Mouse (Mus musculus): ENCODE measurements around the gene Klra1. TPM values are rescaled to one million over a fixed set of nuclear protein-coding genes. Genes with fewer than 3 reads are reported as not detected.
"Not testable (repeated sequence)": the region's sequence is repeated elsewhere in the genome, so short reads cannot be mapped to it uniquely, and the experiment has no call there.

Klra1 gene
- not detected in 2 replicates for polyA plus RNA-seq (2015; fragmentation: Nextera tagmentation; extraction: Ambion mirVana)

- Histone ChIP-seq H3K9ac (ENCODE audit: low read depth, low read length) (no peak within 1 kb of the TSS), H3K27me3 (replicated peaks; ENCODE audit: control insufficient read depth, insufficient read depth, low read length) (no peaks in the 10 kb centered on the region), H3K36me3 (ENCODE audit: control insufficient read depth, insufficient read depth, low read length) (no peaks in the 10 kb centered on the region), H3K4me2 (ENCODE audit: low read depth, low read length) (no peak within 1 kb of the TSS), H3K4me3 (ENCODE audit: low read length) (no peak within 1 kb of the TSS), H3K4me1 (ENCODE audit: control insufficient read depth, insufficient read depth, low read length) (no peaks in the 10 kb centered on the region), H3K27ac (ENCODE audit: low read length) (no peak within 1 kb of the TSS), H3K9me3 (ENCODE audit: control insufficient read depth, low read length) (no peaks in the 10 kb centered on the region)
- no peak for ATAC-seq
- WGBS = 80% methylated on average over 2 of the region's 2 CpGs
Measured at GRCm38 (mm10) chr6:130386750-130387149, at the start of gene Klra1. Klra1 (minus strand) TSS chr6:130386874.

- no peak overlapping the region for H3K4me2 ChIP-seq (ENCODE audit: low read depth, low read length)
- WGBS = 82% methylated on average over 4 of the region's 4 CpGs
Measured at GRCm38 (mm10) chr6:130429511-130429910, 42.8 kb upstream of the Klra1 start.

DNA sequence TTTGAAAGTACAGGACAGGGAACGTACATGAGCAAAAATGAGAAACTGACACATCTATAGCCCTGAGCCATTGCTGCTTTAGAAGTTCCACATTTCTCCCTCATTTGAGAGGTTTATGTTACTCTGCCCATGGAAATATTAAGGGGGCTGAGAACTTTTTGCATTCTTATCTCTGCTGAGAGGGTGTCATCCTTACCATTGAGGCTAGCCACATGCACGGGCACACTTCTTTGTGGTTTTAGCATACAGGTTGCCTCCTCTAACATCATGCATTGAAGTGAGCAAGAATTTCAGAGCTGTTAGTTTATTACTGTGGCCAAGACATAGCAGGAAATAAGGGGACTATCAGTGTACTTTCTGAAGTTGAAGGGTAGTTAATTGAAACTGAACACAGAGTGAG is 32.5 kb upstream of the Klra1 start:
- no peak for ATAC-seq
- 83% methylated on average over 2 of the region's 2 CpGs for WGBS
- no peaks in the 10 kb centered on the region; the same call in 1 of the 2 replicates for H3K9me3 ChIP-seq (ENCODE audit: control insufficient read depth, low read length)

More at GRCm38 (mm10) chr6:130429511-130429910, 42.8 kb upstream of the Klra1 start:
- Histone ChIP-seq H3K27ac (ENCODE audit: low read length) (no peak overlapping the region), H3K4me1 (ENCODE audit: control insufficient read depth, insufficient read depth, low read length) (no peaks in the 10 kb centered on the region), H3K27me3 (replicated peaks; ENCODE audit: control insufficient read depth, insufficient read depth, low read length) (no peaks in the 10 kb centered on the region), H3K9ac (ENCODE audit: low read depth, low read length) (no peak overlapping the region), H3K4me3 (ENCODE audit: low read length) (no peak overlapping the region), H3K36me3 (ENCODE audit: control insufficient read depth, insufficient read depth, low read length) (no peaks in the 10 kb centered on the region), H3K9me3 (ENCODE audit: control insufficient read depth, low read length) (0 out of 2 replicates have a peak, but pooled peaks cover 3% of the 10 kb centered on the region)
- ATAC-seq = no peak

DNA sequence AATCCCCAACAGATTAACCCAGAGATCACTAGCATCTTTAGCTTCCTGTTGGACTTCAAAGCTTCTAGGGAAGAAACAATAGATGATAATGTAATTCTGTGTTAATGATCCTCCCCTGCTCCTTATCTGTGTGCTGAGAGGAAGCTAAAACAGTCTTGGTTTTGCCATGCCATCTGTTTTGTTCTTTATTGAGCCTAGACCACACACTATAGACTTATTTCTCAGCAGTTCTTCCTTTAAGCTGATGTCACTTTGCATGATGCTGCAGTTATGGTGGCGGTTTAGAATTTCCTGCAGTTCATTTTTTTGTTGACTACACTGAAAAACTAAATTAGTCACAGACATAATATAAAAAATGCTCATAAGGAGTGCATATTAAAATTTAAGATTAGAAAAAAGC is 18.2 kb upstream of the Klra1 start:
- Histone ChIP-seq H3K9me3 (ENCODE audit: control insufficient read depth, low read length) (no peaks in the 10 kb centered on the region; the same call in 1 of the 2 replicates), H3K4me3 (ENCODE audit: low read length) (no peak overlapping the region), H3K4me1 (ENCODE audit: control insufficient read depth, insufficient read depth, low read length) (no peaks in the 10 kb centered on the region), H3K36me3 (ENCODE audit: control insufficient read depth, insufficient read depth, low read length) (no peaks in the 10 kb centered on the region), H3K27ac (ENCODE audit: low read length) (no peak overlapping the region), H3K27me3 (replicated peaks; ENCODE audit: control insufficient read depth, insufficient read depth, low read length) (no peaks in the 10 kb centered on the region), H3K4me2 (ENCODE audit: low read depth, low read length) (no peak overlapping the region), H3K9ac (ENCODE audit: low read depth, low read length) (no peak overlapping the region)
- WGBS = 67% methylated on average over 1 of the region's 1 CpGs
- ATAC-seq = no peak

More for the DNA sequence above, 32.5 kb upstream of the Klra1 start:
- no peaks in the 10 kb centered on the region for H3K36me3 ChIP-seq (ENCODE audit: control insufficient read depth, insufficient read depth, low read length)
- no peak overlapping the region for H3K9ac ChIP-seq (ENCODE audit: low read depth, low read length)
- no peak overlapping the region for H3K27ac ChIP-seq (ENCODE audit: low read length)
- no peak overlapping the region for H3K4me2 ChIP-seq (ENCODE audit: low read depth, low read length)
- H3K4me3 ChIP-seq (ENCODE audit: low read length) = no peak overlapping the region
- H3K4me1 ChIP-seq (ENCODE audit: control insufficient read depth, insufficient read depth, low read length) = no peaks in the 10 kb centered on the region
- no peaks in the 10 kb centered on the region for H3K27me3 ChIP-seq (replicated peaks; ENCODE audit: control insufficient read depth, insufficient read depth, low read length)

DNA sequence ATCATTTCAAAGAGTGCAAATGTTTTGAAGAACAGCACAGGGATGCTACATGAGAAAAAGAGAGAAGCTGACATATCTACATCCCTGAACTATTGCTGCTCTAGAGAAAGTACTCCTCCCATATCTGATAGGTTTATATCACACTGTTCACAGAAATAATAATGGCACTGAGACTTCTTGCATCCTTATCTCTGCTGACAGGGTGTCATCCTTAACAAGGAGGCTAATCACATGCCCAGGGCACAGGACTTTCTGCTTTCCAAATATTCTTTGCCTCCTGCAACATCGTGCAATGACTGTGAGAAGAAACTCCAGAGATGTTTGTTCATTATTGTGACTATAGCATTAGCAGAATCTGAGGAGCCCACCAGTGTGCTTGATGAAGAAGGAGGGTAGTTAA is 871 bp downstream of the Klra1 start:
- no peaks in the 10 kb centered on the region for H3K4me1 ChIP-seq (ENCODE audit: control insufficient read depth, insufficient read depth, low read length)
- H3K27me3 ChIP-seq (replicated peaks; ENCODE audit: control insufficient read depth, insufficient read depth, low read length) = no peaks in the 10 kb centered on the region
- no peak overlapping the region for H3K9ac ChIP-seq (ENCODE audit: low read depth, low read length)
- H3K4me2 ChIP-seq (ENCODE audit: low read depth, low read length) = no peak overlapping the region
- no peaks in the 10 kb centered on the region for H3K36me3 ChIP-seq (ENCODE audit: control insufficient read depth, insufficient read depth, low read length)
- no peak overlapping the region for H3K27ac ChIP-seq (ENCODE audit: low read length)
- H3K4me3 ChIP-seq (ENCODE audit: low read length) = no peak overlapping the region
- H3K9me3 ChIP-seq (ENCODE audit: control insufficient read depth, low read length) = no peaks in the 10 kb centered on the region
- ATAC-seq = no peak
- WGBS = 54% methylated on average over 1 of the region's 1 CpGs

- Histone ChIP-seq H3K9me3 (ENCODE audit: control insufficient read depth, low read length) (no peaks in the 10 kb centered on the region), H3K4me2 (ENCODE audit: low read depth, low read length) (no peak overlapping the region), H3K27me3 (replicated peaks; ENCODE audit: control insufficient read depth, insufficient read depth, low read length) (no peaks in the 10 kb centered on the region), H3K27ac (ENCODE audit: low read length) (no peak overlapping the region), H3K36me3 (ENCODE audit: control insufficient read depth, insufficient read depth, low read length) (no peaks in the 10 kb centered on the region), H3K4me1 (ENCODE audit: control insufficient read depth, insufficient read depth, low read length) (no peaks in the 10 kb centered on the region), H3K9ac (ENCODE audit: low read depth, low read length) (no peak overlapping the region), H3K4me3 (ENCODE audit: low read length) (no peak overlapping the region)
- WGBS = 80% methylated on average over 4 of the region's 4 CpGs
- ATAC-seq = no peak
Measured at GRCm38 (mm10) chr6:130382375-130382774, 4.3 kb downstream of the Klra1 start.

- not testable (repeated sequence) for H3K9me3 ChIP-seq (ENCODE audit: control insufficient read depth, low read length); H3K4me3 ChIP-seq (ENCODE audit: low read length); H3K9ac ChIP-seq (ENCODE audit: low read depth, low read length); H3K27ac ChIP-seq (ENCODE audit: low read length); H3K4me2 ChIP-seq (ENCODE audit: low read depth, low read length); H3K27me3 ChIP-seq (replicated peaks; ENCODE audit: control insufficient read depth, insufficient read depth, low read length); H3K36me3 ChIP-seq (ENCODE audit: control insufficient read depth, insufficient read depth, low read length); ATAC-seq; H3K4me1 ChIP-seq (ENCODE audit: control insufficient read depth, insufficient read depth, low read length)
- 41% methylated on average over 1 of the region's 1 CpGs for WGBS
Measured at GRCm38 (mm10) chr6:130345381-130345780, 41.3 kb downstream of the Klra1 start.

- not testable (repeated sequence) for H3K9me3 ChIP-seq (ENCODE audit: control insufficient read depth, low read length); H3K4me1 ChIP-seq (ENCODE audit: control insufficient read depth, insufficient read depth, low read length); H3K4me2 ChIP-seq (ENCODE audit: low read depth, low read length); H3K9ac ChIP-seq (ENCODE audit: low read depth, low read length); H3K36me3 ChIP-seq (ENCODE audit: control insufficient read depth, insufficient read depth, low read length); H3K4me3 ChIP-seq (ENCODE audit: low read length); H3K27ac ChIP-seq (ENCODE audit: low read length); H3K27me3 ChIP-seq (replicated peaks; ENCODE audit: control insufficient read depth, insufficient read depth, low read length); ATAC-seq
- 81% methylated on average over 2 of the region's 2 CpGs for WGBS
Measured at GRCm38 (mm10) chr6:130341973-130342372, 44.7 kb downstream of the Klra1 start.

GRCm38 (mm10) chr6:130337411-130337810 is 49.3 kb downstream of the Klra1 start, which contains the start of gene Klra3:
Klra3 (minus strand) TSS chr6:130337574.
- H3K9me3 ChIP-seq (ENCODE audit: control insufficient read depth, low read length) = no peaks in the 10 kb centered on the region
- no peak for ATAC-seq
- no peak within 1 kb of the TSS for H3K4me3 ChIP-seq (ENCODE audit: low read length)
- H3K4me2 ChIP-seq (ENCODE audit: low read depth, low read length) = no peak within 1 kb of the TSS
- WGBS = 82% methylated on average over 8 of the region's 8 CpGs
- H3K9ac ChIP-seq (ENCODE audit: low read depth, low read length) = no peak within 1 kb of the TSS
- no peak within 1 kb of the TSS for H3K27ac ChIP-seq (ENCODE audit: low read length)
- H3K4me1 ChIP-seq (ENCODE audit: control insufficient read depth, insufficient read depth, low read length) = no peaks in the 10 kb centered on the region
- no peaks in the 10 kb centered on the region for H3K27me3 ChIP-seq (replicated peaks; ENCODE audit: control insufficient read depth, insufficient read depth, low read length)
- H3K36me3 ChIP-seq (ENCODE audit: control insufficient read depth, insufficient read depth, low read length) = no peaks in the 10 kb centered on the region

All from intestine, embryonic 16.5 days (tissue).